Mouse (Mus musculus) midbrain, postnatal 0 days (tissue): ENCODE measurements at regions not wholly inside any gene's neighbourhood (a gene's known extent, or its start where the extent isn't known, plus 50 kb on each side); places are given as distances from the start of the nearest gene placed in this dataset.

Experiments
- ATAC-seq: fragments of 200-750 bp; cut with Nextera tagmentation; 2 replicates; pipeline ENCODE4 v1.8.0; 2017; ENCODE audit warnings: moderate number of reproducible peaks, mild to moderate bottlenecking, moderate TSS enrichment, moderate library complexity; ENCODE audit not compliant: low FRiP score
- DNase-seq: peaks from one replicate; pipeline ENCODE4 v3.0.0-alpha.2; 2015; ENCODE audit warnings: low spot score
- H3K27ac ChIP-seq: fragments of 300-500 bp; sonication (generic); 2 replicates; pipeline ENCODE4 v1.5.1; 2014; ENCODE audit warnings: low read depth, mild to moderate bottlenecking, low read length, mixed read lengths
- H3K27me3 ChIP-seq: fragments of 300-500 bp; sonication (generic); 2 replicates; pipeline ENCODE4 v1.6.1; 2014; ENCODE audit warnings: low read length, control low read depth, mixed read lengths; ENCODE audit not compliant: insufficient read depth
- H3K36me3 ChIP-seq: fragments of 300-500 bp; sonication (generic); 2 replicates; pipeline ENCODE4 v1.6.1; 2014; ENCODE audit warnings: low read length, control low read depth, mixed read lengths; ENCODE audit not compliant: insufficient read depth
- H3K4me1 ChIP-seq: fragments of 300-500 bp; sonication (generic); 2 replicates; pipeline ENCODE4 v1.6.1; 2014; ENCODE audit warnings: mild to moderate bottlenecking, control low read depth, antibody characterized with exemption, low read length, mixed read lengths; ENCODE audit not compliant: insufficient read depth
- H3K4me2 ChIP-seq: fragments of 300-500 bp; sonication (generic); 2 replicates; pipeline ENCODE4 v1.6.1; 2014; ENCODE audit warnings: low read depth, mild to moderate bottlenecking, low read length, mixed read lengths; ENCODE audit not compliant: poor library complexity, severe bottlenecking
- H3K4me3 ChIP-seq: fragments of 300-500 bp; sonication (generic); 2 replicates; pipeline ENCODE4 v1.5.1; 2014; ENCODE audit warnings: low read depth, mild to moderate bottlenecking, low read length, moderate library complexity
- H3K9ac ChIP-seq: fragments of 300-500 bp; sonication (generic); replicated peaks from 2 replicates; pipeline ENCODE4 v1.6.1; 2014; ENCODE audit warnings: mild to moderate bottlenecking, low read length, moderate library complexity, mixed read lengths; ENCODE audit not compliant: poor library complexity, severe bottlenecking
- H3K9me3 ChIP-seq: fragments of 300-500 bp; sonication (generic); 2 replicates; pipeline ENCODE4 v1.6.1; 2016; ENCODE audit warnings: low read length, control low read depth
- CTCF ChIP-seq: IDR thresholded peaks from 2 replicates; pipeline ENCODE4 v1.5.1; 2016; ENCODE audit warnings: antibody characterized with exemption, mild to moderate bottlenecking
- WGBS: fragments of 180-500 bp; shearing (Covaris S2); extraction: QIAGEN DNeasy Blood & Tissue Kit; methylation state at CpG from one replicate; pipeline ENCODE4 v1.1.7; 2014; 5-methylcytosine and 5-hydroxymethylcytosine counted together

GRCm38 (mm10) chr17:61696717-61697116 is 1184.4 kb downstream of the Efna5 start:
- ATAC-seq: no peak
- H3K4me1 ChIP-seq: no peaks in the 10 kb centered on the region
- no peak overlapping the region for H3K27ac ChIP-seq
- DNase-seq: no peak
- no peak overlapping the region for H3K4me3 ChIP-seq
- H3K9me3 ChIP-seq: no peaks in the 10 kb centered on the region
- no peak overlapping the region for H3K4me2 ChIP-seq
- H3K9ac ChIP-seq: no peak overlapping the region
- WGBS: 91% methylated on average over 2 of the region's 2 CpGs
- H3K36me3 ChIP-seq: no peaks in the 10 kb centered on the region
- H3K27me3 ChIP-seq: no peaks in the 10 kb centered on the region
- no peak for TF ChIP-seq CTCF

- no peak overlapping the region for H3K9ac ChIP-seq
- no peak for TF ChIP-seq CTCF
- no peaks in the 10 kb centered on the region for H3K4me1 ChIP-seq
- no peak overlapping the region for H3K27ac ChIP-seq
- no peaks in the 10 kb centered on the region for H3K36me3 ChIP-seq
- no peak overlapping the region for H3K4me3 ChIP-seq
- DNase-seq: no peak
- H3K4me2 ChIP-seq: no peak overlapping the region
- H3K27me3 ChIP-seq: no peaks in the 10 kb centered on the region
- no peak for ATAC-seq
- WGBS: 79% methylated on average over 4 of the region's 4 CpGs
- H3K9me3 ChIP-seq: no peaks in the 10 kb centered on the region
Observed at GRCm38 (mm10) chr17:61686325-61686724, 1194.8 kb downstream of the Efna5 start.

- H3K4me1 ChIP-seq: no peaks in the 10 kb centered on the region
- no peaks in the 10 kb centered on the region for H3K36me3 ChIP-seq
- TF ChIP-seq CTCF: no peak
- H3K9ac ChIP-seq: no peak overlapping the region
- DNase-seq (no peak), ATAC-seq (no peak)
- WGBS: 74% methylated on average over 1 of the region's 1 CpGs
- no peak overlapping the region for H3K27ac ChIP-seq
- H3K27me3 ChIP-seq: no peaks in the 10 kb centered on the region
- no peak overlapping the region for H3K4me3 ChIP-seq
- H3K4me2 ChIP-seq: no peak overlapping the region
- no peaks in the 10 kb centered on the region for H3K9me3 ChIP-seq
Observed at GRCm38 (mm10) chr17:61684524-61684923, 1196.6 kb downstream of the Efna5 start.

- 88% methylated on average over 1 of the region's 1 CpGs for WGBS
- DNase-seq (no peak), ATAC-seq (no peak)
- Histone ChIP-seq H3K9ac (no peak overlapping the region), H3K9me3 (no peaks in the 10 kb centered on the region), H3K4me3 (no peak overlapping the region), H3K36me3 (no peaks in the 10 kb centered on the region), H3K27me3 (no peaks in the 10 kb centered on the region), H3K27ac (no peak overlapping the region), H3K4me2 (no peak overlapping the region), H3K4me1 (no peaks in the 10 kb centered on the region)
- no peak for TF ChIP-seq CTCF
Observed at GRCm38 (mm10) chr17:61670651-61671050, 1210.5 kb downstream of the Efna5 start.

GRCm38 (mm10) chr17:61667428-61667827 is 1213.7 kb downstream of the Efna5 start:
- peak; percentile 12 for DNase-seq

GRCm38 (mm10) chr17:61664926-61665325 is 1216.2 kb downstream of the Efna5 start:
- H3K36me3 ChIP-seq: no peaks in the 10 kb centered on the region
- H3K4me2 ChIP-seq: no peak overlapping the region
- TF ChIP-seq CTCF: no peak
- no peaks in the 10 kb centered on the region for H3K27me3 ChIP-seq
- no peak for DNase-seq
- H3K4me3 ChIP-seq: no peak overlapping the region
- ATAC-seq: no peak
- no peaks in the 10 kb centered on the region for H3K9me3 ChIP-seq
- no peak overlapping the region for H3K27ac ChIP-seq
- H3K9ac ChIP-seq: no peak overlapping the region
- H3K4me1 ChIP-seq: no peaks in the 10 kb centered on the region

More at GRCm38 (mm10) chr17:61667428-61667827, 1213.7 kb downstream of the Efna5 start:
- no peak for TF ChIP-seq CTCF
- ATAC-seq: no peak
- no peak overlapping the region for H3K4me2 ChIP-seq
- H3K9ac ChIP-seq: no peak overlapping the region
- H3K4me3 ChIP-seq: no peak overlapping the region
- no peaks in the 10 kb centered on the region for H3K4me1 ChIP-seq
- no peaks in the 10 kb centered on the region for H3K36me3 ChIP-seq
- H3K27me3 ChIP-seq: no peaks in the 10 kb centered on the region
- no peaks in the 10 kb centered on the region for H3K9me3 ChIP-seq
- H3K27ac ChIP-seq: no peak overlapping the region

- H3K27ac ChIP-seq: no peak overlapping the region
- TF ChIP-seq CTCF: no peak
- no peaks in the 10 kb centered on the region for H3K4me1 ChIP-seq
- H3K4me2 ChIP-seq: no peak overlapping the region
- DNase-seq (peak; percentile 15), ATAC-seq (no peak)
- H3K36me3 ChIP-seq: no peaks in the 10 kb centered on the region
- H3K9ac ChIP-seq: no peak overlapping the region
- no peaks in the 10 kb centered on the region for H3K27me3 ChIP-seq
- no peak overlapping the region for H3K4me3 ChIP-seq
- H3K9me3 ChIP-seq: no peaks in the 10 kb centered on the region
Observed at GRCm38 (mm10) chr17:61647576-61647975, 1233.5 kb downstream of the Efna5 start.
